Mouse (Mus musculus) right cerebral cortex, adult 18-20 months (tissue): ENCODE results near the gene Fcgr4.
"Not testable (repeated sequence)": the region's sequence is repeated elsewhere in the genome, so short reads cannot be mapped to it uniquely, and the experiment has no call there.

ENCODE experiments used
- DNase-seq: peaks from one replicate; pipeline ENCODE4 v3.0.0; 2022; ENCODE audit warnings: mixed read lengths

The Fcgr4 gene

GRCm38 (mm10) chr1:171018737-171019136 is at the start of gene Fcgr4:
Gene Fcgr4 (plus strand): TSS chr1:171018920.
- no peak for DNase-seq

- no peak for DNase-seq
These were observed 46.2 kb upstream of the Fcgr4 start for GRCm38 (mm10) chr1:170972494-170972893.

- no peak for DNase-seq
These were observed 45.8 kb upstream of the Fcgr4 start for GRCm38 (mm10) chr1:170972936-170973335.

- no peak for DNase-seq
These were observed 44.5 kb upstream of the Fcgr4 start for GRCm38 (mm10) chr1:170974171-170974570.

GRCm38 (mm10) chr1:170974736-170975135 is 44.0 kb upstream of the Fcgr4 start:
- no peak for DNase-seq

GRCm38 (mm10) chr1:170975350-170975749 is 43.4 kb upstream of the Fcgr4 start:
- DNase-seq: not testable (repeated sequence)

GRCm38 (mm10) chr1:170975751-170976161 is 43.0 kb upstream of the Fcgr4 start:
- no peak for DNase-seq

- DNase-seq: no peak
These were observed 42.3 kb upstream of the Fcgr4 start, which contains the start of gene Fcgr2b for GRCm38 (mm10) chr1:170976447-170976846. Gene Fcgr2b (minus strand): TSS chr1:170976547.

- no peak for DNase-seq
These were observed 40.1 kb upstream of the Fcgr4 start for GRCm38 (mm10) chr1:170978601-170979000.

GRCm38 (mm10) chr1:170981679-170982078 is 37.0 kb upstream of the Fcgr4 start:
- DNase-seq: not testable (repeated sequence)

- no peak for DNase-seq
These were observed 36.4 kb upstream of the Fcgr4 start for GRCm38 (mm10) chr1:170982301-170982700.

GRCm38 (mm10) chr1:170983066-170983465 is 35.7 kb upstream of the Fcgr4 start:
- no peak for DNase-seq

GRCm38 (mm10) chr1:170985092-170985491 is 33.6 kb upstream of the Fcgr4 start:
- no peak for DNase-seq

GRCm38 (mm10) chr1:170985861-170986260 is 32.9 kb upstream of the Fcgr4 start:
- DNase-seq: no peak

GRCm38 (mm10) chr1:170989656-170990055 is 29.1 kb upstream of the Fcgr4 start:
- DNase-seq: no peak

- peak; percentile 46 for DNase-seq
These were observed 26.2 kb upstream of the Fcgr4 start for GRCm38 (mm10) chr1:170992550-170992949.

GRCm38 (mm10) chr1:170996034-170996433 is 22.7 kb upstream of the Fcgr4 start:
- DNase-seq: no peak

- peak; percentile 43 for DNase-seq
These were observed 22.0 kb upstream of the Fcgr4 start for GRCm38 (mm10) chr1:170996753-170997152.

GRCm38 (mm10) chr1:170997756-170998655 is 20.7 kb upstream of the Fcgr4 start:
- DNase-seq: peak; percentile 75

- no peak for DNase-seq
These were observed 18.9 kb upstream of the Fcgr4 start for GRCm38 (mm10) chr1:170999811-171000210.

- DNase-seq: no peak
These were observed 13.6 kb upstream of the Fcgr4 start for GRCm38 (mm10) chr1:171005081-171005480.

- DNase-seq: no peak
These were observed 13.1 kb upstream of the Fcgr4 start for GRCm38 (mm10) chr1:171005586-171005985.

- DNase-seq: no peak
These were observed 12.4 kb upstream of the Fcgr4 start for GRCm38 (mm10) chr1:171006335-171006734.

- no peak for DNase-seq
These were observed 11.8 kb upstream of the Fcgr4 start for GRCm38 (mm10) chr1:171006905-171007304.

GRCm38 (mm10) chr1:171011733-171012132 is 7.0 kb upstream of the Fcgr4 start:
- DNase-seq: no peak
